ENCODE assay signal across 18 mouse cellular contexts in the genomic region with DNA sequence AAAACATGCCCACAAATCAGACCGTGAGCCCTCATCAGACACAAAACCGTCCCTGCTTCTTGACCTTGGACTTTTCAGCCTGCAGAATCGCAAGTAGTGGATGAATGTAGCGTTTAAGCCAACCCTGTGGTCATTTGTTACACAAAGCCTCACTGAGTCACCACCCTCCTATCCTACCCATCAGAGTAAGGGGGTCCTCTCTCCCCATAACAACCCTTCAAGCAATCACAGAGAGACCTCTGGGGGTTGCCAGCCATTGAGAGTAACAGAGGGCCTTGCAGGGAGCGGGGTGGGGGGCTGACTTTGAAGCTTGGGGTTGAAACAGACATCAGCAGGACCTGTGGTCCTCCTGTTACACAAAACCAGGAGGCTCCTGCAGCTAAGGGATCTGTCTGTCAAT. TPM values are rescaled to one million over a fixed set of nuclear protein-coding genes. Genes with fewer than 3 reads are reported as not detected.
"Had no signal": no experiment of that assay in that cellular context is flagged by ENCODE, and none has a peak within 500 bp of the region (broad histone marks: within the 10 kb centered on the region; RNA-seq: fewer than 3 reads in every experiment).

No protein-coding gene starts in this region.

- H3K4me3 ChIP-seq: liver, embryonic 13.5 days; liver, embryonic 15.5 days; lung, embryonic 15.5 days; megakaryocyte, embryonic 14.5 days; midbrain, embryonic 12.5 days; midbrain, embryonic 15.5 days; neural tube, embryonic 12.5 days; stomach, embryonic 15.5 days had no signal

- H3K27ac ChIP-seq: liver, embryonic 13.5 days; liver, embryonic 15.5 days; lung, embryonic 15.5 days; macrophage; midbrain, embryonic 12.5 days; midbrain, embryonic 15.5 days; neural tube, embryonic 12.5 days; stomach, embryonic 15.5 days; stomach, postnatal 0 days had no signal

- H3K36me3 ChIP-seq: liver, embryonic 13.5 days; liver, embryonic 15.5 days; lung, embryonic 15.5 days; midbrain, embryonic 12.5 days; midbrain, embryonic 15.5 days; neural tube, embryonic 12.5 days; stomach, embryonic 15.5 days had no signal

- H3K9me3 ChIP-seq: liver, embryonic 13.5 days; liver, embryonic 15.5 days; lung, embryonic 15.5 days; midbrain, embryonic 12.5 days; midbrain, embryonic 15.5 days; neural tube, embryonic 12.5 days; stomach, embryonic 15.5 days had no signal

- H3K4me1 ChIP-seq: midbrain, embryonic 15.5 days had no signal

- H3K27me3 ChIP-seq: liver, embryonic 13.5 days; liver, embryonic 15.5 days; lung, embryonic 15.5 days; midbrain, embryonic 12.5 days; midbrain, embryonic 15.5 days; neural tube, embryonic 12.5 days; stomach, embryonic 15.5 days had no signal

- DNase-seq: liver, embryonic 13.5 days; lung, adult 2 months; lung, postnatal 14 days; lung, postnatal 36 days; right cerebral cortex, postnatal 14 days; thymus, adult 2 months; thymus, postnatal 25 days; thymus, postnatal 4 days had no signal

RNA-seq across cellular contexts. Expression of a gene that starts 8.8 kb away (rescaled TPM):
- polyA plus RNA-seq: liver, embryonic 13.5 days; macrophage; midbrain, embryonic 12.5 days; midbrain, embryonic 15.5 days; neural tube, embryonic 12.5 days; neural tube, embryonic 14.5 days; stomach, embryonic 15.5 days had no signal
